Mouse (Mus musculus): ENCODE results near the gene Tmem56.

DNA sequence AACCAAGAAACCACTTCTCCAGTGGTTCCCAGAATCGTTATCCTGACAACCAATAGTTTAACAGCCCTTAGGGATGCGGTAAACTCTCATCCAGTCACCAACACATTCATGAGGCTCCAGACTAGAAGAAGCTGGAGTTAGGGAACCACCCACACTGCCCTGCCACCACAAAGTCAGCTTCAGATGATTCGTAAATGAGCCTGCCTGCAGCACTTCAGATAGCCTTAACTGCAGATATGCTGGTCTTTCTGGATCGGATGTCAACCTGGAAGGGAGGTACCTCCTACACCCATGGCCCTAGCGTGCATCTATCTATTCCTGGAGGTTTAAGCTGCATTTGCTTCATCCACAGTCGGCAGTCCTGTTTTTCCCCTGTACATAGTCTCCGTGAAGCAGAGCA is 60.9 kb downstream of the Tmem56 start:
- TF ChIP-seq MAFK (IDR thresholded peaks at IDR 0.05; ENCODE audit: insufficient read depth, low read depth, low read length) (no peak), ZC3H11A (IDR thresholded peaks at IDR 0.05; ENCODE audit: borderline replicate concordance, low read depth, low read length) (no peak), CHD2 (IDR thresholded peaks at IDR 0.05; ENCODE audit: low read depth, low read length) (no peak)

All from ES-E14 (cell line).